Mouse (Mus musculus) cortical plate, adult 2 months (tissue): Measurements from ENCODE around the gene Tdrd6. TPM values are rescaled to one million over a fixed set of nuclear protein-coding genes. Genes with fewer than 3 reads are reported as not detected.

Experiments
- H3K27ac ChIP-seq: fragments of 200-500 bp; 2 replicates; pipeline ENCODE4 v1.5.1; 2012; ENCODE audit warnings: low read length, control low read depth, inconsistent platforms; ENCODE audit not compliant: insufficient read depth
- H3K4me1 ChIP-seq: fragments of 200-500 bp; 2 replicates; pipeline ENCODE4 v1.6.1; 2011; ENCODE audit warnings: low read length; ENCODE audit not compliant: control insufficient read depth, insufficient read depth
- H3K4me3 ChIP-seq: fragments of 200-500 bp; 2 replicates; pipeline ENCODE4 v1.5.1; 2011; ENCODE audit warnings: mild to moderate bottlenecking, low read length, control low read depth; ENCODE audit not compliant: insufficient read depth
- CTCF ChIP-seq: fragments of 200-500 bp; IDR thresholded peaks from 2 replicates; pipeline ENCODE4 v1.5.1; 2011; ENCODE audit warnings: mild to moderate bottlenecking, control low read depth, low read length; ENCODE audit not compliant: insufficient read depth; ENCODE audit errors: extremely low read depth
- POLR2A ChIP-seq: fragments of 200-500 bp; IDR thresholded peaks from 2 replicates; pipeline ENCODE4 v1.6.1; 2011; ENCODE audit warnings: mild to moderate bottlenecking, low read length, control low read depth; ENCODE audit not compliant: insufficient read depth; ENCODE audit errors: extremely low read depth
- polyA plus RNA-seq: library from polyadenylated mRNA; depleted of rRNA; stranded (reverse); fragments of >200 nt; gene quantifications from 2 replicates; pipeline ENCODE4 v1.2.3, GENCODE M21; 2012

The Tdrd6 gene
- polyA plus RNA-seq, 1 experiment: 1.4 TPM

DNA sequence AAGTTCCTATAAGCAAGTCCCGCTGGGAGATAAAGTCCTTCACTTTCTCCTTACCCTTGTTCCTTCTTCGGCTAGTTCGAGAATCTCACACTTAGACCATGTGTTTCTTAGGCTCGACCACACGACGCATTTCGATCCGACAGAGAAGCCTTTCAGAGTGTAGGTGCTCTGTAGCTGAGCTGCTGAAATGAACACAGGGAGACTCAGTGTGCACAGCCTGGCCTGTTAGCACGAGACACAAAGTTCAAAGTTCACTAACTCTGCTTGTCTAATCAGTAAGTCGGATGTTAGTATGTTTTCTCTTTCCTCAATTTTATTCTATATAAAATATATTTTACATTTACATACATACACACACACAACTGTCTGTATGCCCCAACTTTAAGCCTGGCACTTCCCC, 8.0 kb downstream of the Tdrd6 start:
- TF ChIP-seq POLR2A: no peak
- TF ChIP-seq CTCF: no peak
- Histone ChIP-seq H3K27ac (no peak overlapping the region), H3K4me3 (no peak overlapping the region), H3K4me1 (no peaks in the 10 kb centered on the region)

DNA sequence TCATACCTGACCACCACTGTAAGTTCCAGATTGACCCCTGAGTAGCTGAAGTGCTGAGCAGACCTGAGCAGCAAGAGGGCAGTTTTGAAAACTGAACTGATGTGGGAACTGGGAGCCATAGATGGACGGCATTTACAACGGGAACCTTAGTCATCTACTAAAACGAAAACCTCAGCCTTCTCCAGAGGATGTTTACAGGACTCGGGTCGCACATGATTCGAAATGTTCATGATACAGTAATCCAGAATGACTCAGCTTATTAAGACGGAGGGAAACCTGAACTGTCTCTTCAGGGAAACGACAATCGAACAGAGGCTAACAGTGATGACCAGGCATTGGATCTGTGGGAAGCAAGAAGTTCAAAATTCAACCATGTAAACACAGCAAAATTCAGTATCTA, 10.9 kb downstream of the Tdrd6 start:
- Histone ChIP-seq H3K4me1 (no peaks in the 10 kb centered on the region), H3K27ac (no peak overlapping the region), H3K4me3 (no peak overlapping the region)
- TF ChIP-seq CTCF: no peak
- no peak for TF ChIP-seq POLR2A

DNA sequence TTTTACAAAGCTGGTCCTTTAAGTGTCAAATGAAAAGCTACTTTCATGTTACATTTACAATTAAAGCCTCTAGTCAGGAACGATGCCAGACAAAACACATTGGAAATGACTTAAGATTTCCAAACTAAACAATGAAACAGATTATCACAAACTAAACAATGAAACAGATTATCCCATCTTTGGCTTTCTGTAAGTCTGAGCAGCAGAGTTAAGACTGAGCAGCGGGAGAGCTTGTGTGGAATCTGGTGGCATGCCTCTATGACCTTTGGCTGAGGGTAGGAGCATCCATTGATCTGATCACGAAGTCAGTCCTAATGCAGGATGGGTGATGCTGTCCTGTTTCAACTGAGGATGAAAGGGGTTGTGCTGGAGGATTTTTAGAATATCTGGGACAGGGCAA, 17.9 kb downstream of the Tdrd6 start:
- Histone ChIP-seq H3K27ac (no peak overlapping the region), H3K4me3 (no peak overlapping the region), H3K4me1 (no peaks in the 10 kb centered on the region)
- no peak for TF ChIP-seq POLR2A
- no peak for TF ChIP-seq CTCF

DNA sequence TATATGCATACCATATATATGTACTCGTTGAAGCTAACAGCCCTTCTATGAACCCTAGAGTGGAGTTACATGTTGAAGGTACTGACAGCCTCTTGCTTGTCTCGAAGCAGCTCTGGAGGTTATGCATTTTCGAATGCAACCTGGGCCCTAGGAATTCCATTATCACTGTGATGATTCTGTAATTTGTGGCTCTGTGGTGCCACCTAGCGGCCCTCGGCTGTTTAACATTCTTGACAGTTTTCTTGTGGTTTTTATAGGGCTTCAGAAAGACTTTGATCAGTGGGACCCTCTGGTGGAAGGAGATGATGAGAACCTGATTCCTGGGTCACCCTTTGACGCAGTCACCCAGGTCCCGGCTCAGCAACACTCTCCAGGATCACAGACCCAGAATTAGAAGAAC, 18.5 kb downstream of the Tdrd6 start:
- TF ChIP-seq POLR2A: no peak
- peak; percentile 73 for TF ChIP-seq CTCF
- H3K4me1 ChIP-seq: no peaks in the 10 kb centered on the region
- H3K4me3 ChIP-seq: no peak overlapping the region
- H3K27ac ChIP-seq: no peak overlapping the region

DNA sequence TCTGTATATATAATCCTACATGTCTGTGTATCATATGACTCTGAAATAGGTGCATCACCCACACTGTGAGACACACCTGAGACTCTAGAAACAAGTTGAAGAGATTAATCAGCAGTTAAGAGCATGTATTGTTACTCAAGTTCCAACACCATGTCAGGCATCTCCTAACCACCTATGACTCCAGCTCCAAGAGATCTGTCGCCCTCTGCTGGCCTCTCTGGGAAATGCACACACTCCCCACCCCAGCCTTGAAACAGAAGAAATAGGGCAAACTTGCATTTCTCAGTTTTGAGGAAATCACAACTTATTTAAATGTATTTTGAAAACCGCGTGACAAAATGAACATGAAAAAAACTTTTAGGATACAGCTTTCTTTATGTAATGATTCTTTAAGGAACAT, 23.4 kb downstream of the Tdrd6 start:
- H3K4me3 ChIP-seq: no peak overlapping the region
- TF ChIP-seq POLR2A (no peak), CTCF (peak; percentile 86)

DNA sequence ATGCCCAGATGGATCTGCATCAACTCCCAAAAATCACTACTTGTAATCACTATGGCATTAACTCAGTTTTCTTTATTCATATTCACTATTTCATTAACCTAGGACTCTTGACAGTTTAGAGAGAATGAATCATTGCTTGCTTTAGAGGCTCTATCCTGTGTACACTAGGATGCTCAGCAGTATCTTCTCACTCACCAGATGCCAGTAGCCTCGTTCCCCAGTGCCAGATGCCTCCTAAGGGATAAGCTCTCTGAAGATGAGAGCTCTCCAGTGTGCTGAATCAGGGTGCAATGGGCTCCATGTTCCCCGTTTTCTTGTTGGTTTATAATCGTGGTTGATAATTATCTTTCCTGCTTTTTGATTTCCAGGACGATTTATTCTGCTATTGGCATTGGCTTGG, 31.4 kb downstream of the Tdrd6 start:
- no peak overlapping the region for H3K27ac ChIP-seq
- H3K4me1 ChIP-seq: no peaks in the 10 kb centered on the region
- TF ChIP-seq POLR2A (no peak), CTCF (no peak)
- H3K4me3 ChIP-seq: no peak overlapping the region

More for the DNA sequence above, 23.4 kb downstream of the Tdrd6 start:
- Histone ChIP-seq H3K27ac (no peak overlapping the region), H3K4me1 (no peaks in the 10 kb centered on the region)

DNA sequence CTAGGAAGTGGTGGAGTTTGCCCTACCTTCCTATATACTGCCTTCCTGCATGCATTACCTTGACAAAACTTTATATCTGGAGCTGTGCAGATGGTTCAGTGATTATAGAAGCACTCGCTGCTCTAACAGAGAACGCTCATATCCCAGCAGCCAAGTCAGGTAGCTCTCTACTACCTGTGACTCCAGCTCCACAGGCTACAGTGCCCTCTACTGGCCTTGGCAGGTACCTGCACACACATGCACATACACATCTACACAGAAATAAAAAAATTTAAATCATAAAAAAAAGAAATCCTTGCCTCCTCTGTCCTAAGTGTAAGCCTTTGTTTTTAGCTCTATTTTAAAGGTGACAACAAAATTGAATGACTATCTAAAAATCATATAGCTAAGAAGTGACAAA, 32.4 kb downstream of the Tdrd6 start:
- no peaks in the 10 kb centered on the region for H3K4me1 ChIP-seq
- TF ChIP-seq POLR2A (no peak), CTCF (no peak)
- H3K27ac ChIP-seq: no peak overlapping the region
- H3K4me3 ChIP-seq: no peak overlapping the region

DNA sequence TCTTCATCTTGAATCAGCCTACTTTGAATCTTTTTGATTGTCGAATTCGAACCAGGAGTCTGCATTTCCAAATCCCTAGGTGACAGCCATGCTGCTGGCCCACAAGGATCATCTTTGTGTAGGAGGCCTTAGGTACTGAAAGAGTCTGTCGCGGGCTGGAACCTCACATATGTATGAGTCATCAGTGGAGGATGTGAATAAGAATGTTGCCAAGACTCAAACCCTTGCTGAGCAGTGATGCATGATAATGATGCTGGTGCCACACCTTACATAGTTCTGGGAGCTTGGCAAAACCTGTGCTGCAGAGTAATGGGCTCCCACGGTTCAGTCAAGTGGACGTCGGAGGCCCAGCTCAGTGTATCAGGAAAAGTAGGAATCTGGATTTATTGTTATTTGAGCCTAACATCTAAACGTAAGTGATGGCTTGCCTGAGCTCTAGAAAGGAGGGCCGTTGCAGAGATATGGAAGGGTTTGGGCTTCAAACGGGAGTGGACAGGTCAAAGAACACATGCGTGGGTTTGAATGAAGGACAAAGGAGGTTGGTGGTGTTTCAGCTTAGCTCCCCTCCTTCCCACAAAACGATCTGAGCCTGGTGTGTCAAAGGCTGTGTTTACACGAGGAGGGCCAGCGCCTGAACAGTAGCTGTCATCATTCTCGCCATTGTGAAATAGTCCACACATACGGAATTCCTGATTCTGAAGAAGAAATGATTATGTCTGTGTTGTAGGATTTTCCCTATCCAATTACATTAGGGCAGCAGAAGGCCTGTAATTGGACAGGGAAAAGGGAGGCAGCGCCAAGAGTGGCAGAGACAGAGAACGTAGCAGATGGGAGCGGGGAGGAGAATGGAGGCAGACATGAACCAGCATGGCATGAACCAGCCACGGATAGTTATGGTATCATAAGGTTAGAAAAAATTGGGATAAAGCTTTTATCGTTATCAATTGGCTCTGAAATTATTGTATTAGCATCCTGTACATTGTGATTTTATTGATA, 37.5 kb downstream of the Tdrd6 start:
- Histone ChIP-seq H3K27ac (no peak overlapping the region), H3K4me3 (no peak overlapping the region), H3K4me1 (no peaks in the 10 kb centered on the region)
- TF ChIP-seq POLR2A (no peak), CTCF (no peak)

DNA sequence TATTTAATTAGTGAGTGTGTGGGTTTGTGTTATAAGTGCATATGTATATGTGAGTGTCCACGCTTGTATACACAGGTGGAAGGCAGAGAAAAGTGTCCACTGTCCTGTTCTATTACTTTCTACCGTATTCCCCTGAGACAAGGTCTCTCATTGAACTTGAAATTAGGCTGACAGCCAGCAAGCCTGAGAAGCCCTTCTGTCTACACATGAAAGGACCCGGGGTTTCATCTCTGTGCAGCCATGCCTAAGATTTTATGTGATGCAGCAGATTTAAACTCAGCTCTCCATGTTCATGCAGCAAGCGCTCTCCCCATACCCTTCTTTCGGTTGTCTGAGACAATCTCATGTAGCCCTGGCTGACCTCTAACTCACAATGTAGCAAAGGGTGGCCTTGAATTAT, 39.6 kb downstream of the Tdrd6 start:
- no peak overlapping the region for H3K27ac ChIP-seq
- TF ChIP-seq POLR2A (no peak), CTCF (no peak)
- H3K4me1 ChIP-seq: no peaks in the 10 kb centered on the region
- H3K4me3 ChIP-seq: no peak overlapping the region

DNA sequence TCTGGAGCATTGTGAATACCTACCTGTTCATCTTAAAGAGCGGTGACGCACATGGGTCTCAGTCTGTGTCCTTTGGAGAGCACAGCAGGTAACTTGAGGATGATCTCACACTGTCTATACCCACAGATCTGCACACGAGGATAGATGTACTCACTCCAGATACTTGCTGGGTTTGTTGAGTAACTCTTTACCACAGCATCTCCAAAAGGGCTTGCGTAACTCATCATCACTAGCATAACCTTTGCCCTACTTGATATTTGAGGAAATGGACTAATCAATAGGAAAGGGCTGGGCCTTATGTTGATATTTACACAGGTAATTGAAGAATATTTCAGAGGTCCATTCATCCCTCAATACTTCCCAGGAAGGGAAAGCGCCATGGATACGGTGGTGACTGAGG, 40.3 kb downstream of the Tdrd6 start:
- TF ChIP-seq CTCF: no peak
- no peak for TF ChIP-seq POLR2A
- Histone ChIP-seq H3K4me3 (no peak overlapping the region), H3K27ac (no peak overlapping the region), H3K4me1 (no peaks in the 10 kb centered on the region)

DNA sequence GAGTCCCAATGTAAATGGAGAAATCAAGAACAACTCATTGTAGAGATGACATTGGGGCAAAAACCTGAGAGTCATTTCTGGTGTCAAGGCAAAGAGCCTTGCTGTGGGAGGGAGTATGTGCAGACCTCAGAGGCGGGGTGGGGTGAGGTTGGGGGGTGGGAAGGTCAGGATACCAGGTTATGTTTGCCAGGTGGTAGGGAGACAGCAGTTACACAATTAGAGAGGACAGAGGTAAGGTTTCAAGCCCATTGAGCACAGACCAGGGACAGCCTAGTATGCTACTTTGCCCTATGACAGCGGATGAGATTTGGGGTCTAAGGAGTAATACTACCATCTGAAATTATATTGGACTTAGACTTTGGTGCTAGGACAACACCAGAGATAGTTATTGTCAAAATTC, 42.8 kb downstream of the Tdrd6 start:
- H3K4me3 ChIP-seq: no peak overlapping the region
- no peak for TF ChIP-seq POLR2A

DNA sequence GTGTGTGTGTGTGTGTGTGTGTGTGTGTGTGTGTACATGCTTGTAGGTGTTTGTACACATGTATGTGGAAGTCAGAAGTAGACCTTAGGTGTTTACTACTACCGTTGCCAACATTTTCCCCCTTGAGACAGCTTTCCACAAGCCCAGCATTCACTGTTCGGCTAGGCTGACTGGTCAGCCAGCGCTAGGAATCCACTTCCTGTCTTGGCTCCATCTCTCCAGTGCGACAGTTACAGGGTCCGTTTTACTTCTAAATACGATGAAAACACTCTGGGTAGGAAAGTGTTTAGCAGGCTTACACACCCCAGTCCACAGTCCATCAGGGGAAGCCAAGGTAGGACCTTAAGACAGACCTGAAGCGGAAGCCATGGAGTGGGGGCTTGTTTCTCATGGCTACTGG, 45.3 kb downstream of the Tdrd6 start:
- TF ChIP-seq CTCF (no peak), POLR2A (no peak)
- H3K4me1 ChIP-seq: no peaks in the 10 kb centered on the region
- no peak overlapping the region for H3K4me3 ChIP-seq
- H3K27ac ChIP-seq: no peak overlapping the region

More for the DNA sequence above, 42.8 kb downstream of the Tdrd6 start:
- no peak overlapping the region for H3K27ac ChIP-seq
- H3K4me1 ChIP-seq: no peaks in the 10 kb centered on the region
